Mouse (Mus musculus): Measurements from ENCODE around the gene Hacd2. TPM values are rescaled to one million over a fixed set of nuclear protein-coding genes. Genes with fewer than 3 reads are reported as not detected.

The Hacd2 gene
- polyA plus RNA-seq (2015; fragmentation: Nextera tagmentation; extraction: Ambion mirVana) = 49.1 and 55.2 TPM in 2 replicates

- peak within 1 kb of the TSS; percentile 77 for H3K4me2 ChIP-seq
- peak within 1 kb of the TSS; percentile 88 for H3K9ac ChIP-seq (replicated peaks)
- peaks cover 3% of the 10 kb centered on the region; the same call in 1 of the 2 replicates for H3K36me3 ChIP-seq
- peak within 1 kb of the TSS; percentile 88 for H3K27ac ChIP-seq (replicated peaks)
- under 1% methylated on average over 84 of the region's 97 CpGs for WGBS
- peak; percentile 99 for ATAC-seq (ENCODE audit: low FRiP score)
- H3K4me3 ChIP-seq (replicated peaks) = peak within 1 kb of the TSS; percentile 91
- H3K27me3 ChIP-seq (replicated peaks) = peaks cover 22% of the 10 kb centered on the region
- H3K4me1 ChIP-seq = peaks cover 12% of the 10 kb centered on the region
- H3K9me3 ChIP-seq (replicated peaks) = no peaks in the 10 kb centered on the region
Observed at GRCm38 (mm10) chr16:35022242-35023137, at the start of gene Hacd2. Hacd2 (plus strand) TSS chr16:35022428.

- Histone ChIP-seq H3K9ac (replicated peaks) (no peak overlapping the region), H3K4me2 (no peak overlapping the region), H3K27me3 (replicated peaks) (no peaks in the 10 kb centered on the region), H3K9me3 (replicated peaks) (no peaks in the 10 kb centered on the region), H3K36me3 (no peaks in the 10 kb centered on the region), H3K4me3 (replicated peaks) (no peak overlapping the region), H3K27ac (replicated peaks) (no peak overlapping the region), H3K4me1 (no peaks in the 10 kb centered on the region)
- 90% methylated on average over 12 of the region's 12 CpGs for WGBS
- ATAC-seq (ENCODE audit: low FRiP score) = no peak
Observed at GRCm38 (mm10) chr16:34972471-34972870, 49.8 kb upstream of the Hacd2 start.

GRCm38 (mm10) chr16:34975544-34975943 lies 46.7 kb upstream of the Hacd2 start:
- H3K9me3 ChIP-seq (replicated peaks) = no peaks in the 10 kb centered on the region
- H3K27me3 ChIP-seq (replicated peaks) = no peaks in the 10 kb centered on the region
- H3K4me3 ChIP-seq (replicated peaks) = no peak overlapping the region
- H3K4me1 ChIP-seq = no peaks in the 10 kb centered on the region
- 68% methylated on average over 2 of the region's 2 CpGs for WGBS
- no peak overlapping the region for H3K9ac ChIP-seq (replicated peaks)
- no peak for ATAC-seq (ENCODE audit: low FRiP score)
- no peaks in the 10 kb centered on the region for H3K36me3 ChIP-seq
- no peak overlapping the region for H3K4me2 ChIP-seq
- H3K27ac ChIP-seq (replicated peaks) = no peak overlapping the region

- H3K27me3 ChIP-seq (replicated peaks) = no peaks in the 10 kb centered on the region
- 0 out of 2 replicates have a peak, but pooled peaks cover 5% of the 10 kb centered on the region for H3K4me1 ChIP-seq
- no peaks in the 10 kb centered on the region for H3K36me3 ChIP-seq
- no peaks in the 10 kb centered on the region for H3K9me3 ChIP-seq (replicated peaks)
- WGBS = 81% methylated on average over 13 of the region's 13 CpGs
- no peak for ATAC-seq (ENCODE audit: low FRiP score)
- H3K9ac ChIP-seq (replicated peaks) = no peak overlapping the region
- H3K4me3 ChIP-seq (replicated peaks) = no peak overlapping the region
- no peak overlapping the region for H3K4me2 ChIP-seq
- no peak overlapping the region for H3K27ac ChIP-seq (replicated peaks)
Observed at GRCm38 (mm10) chr16:34976630-34977029, 45.6 kb upstream of the Hacd2 start.

- no peak overlapping the region for H3K9ac ChIP-seq (replicated peaks)
- no peaks in the 10 kb centered on the region for H3K9me3 ChIP-seq (replicated peaks)
- H3K27me3 ChIP-seq (replicated peaks) = no peaks in the 10 kb centered on the region
- 92% methylated on average over 7 of the region's 7 CpGs for WGBS
- H3K36me3 ChIP-seq = no peaks in the 10 kb centered on the region
- no peak overlapping the region for H3K4me3 ChIP-seq (replicated peaks)
- 0 out of 2 replicates have a peak, but pooled peaks cover 5% of the 10 kb centered on the region for H3K4me1 ChIP-seq
- no peak overlapping the region for H3K27ac ChIP-seq (replicated peaks)
- H3K4me2 ChIP-seq = no peak overlapping the region
- ATAC-seq (ENCODE audit: low FRiP score) = no peak
Observed at GRCm38 (mm10) chr16:34978018-34978417, 44.2 kb upstream of the Hacd2 start.

GRCm38 (mm10) chr16:34981009-34981408 lies 41.2 kb upstream of the Hacd2 start:
- Histone ChIP-seq H3K4me1 (0 out of 2 replicates have a peak, but pooled peaks cover 5% of the 10 kb centered on the region), H3K4me2 (no peak overlapping the region), H3K27me3 (replicated peaks) (no peaks in the 10 kb centered on the region), H3K4me3 (replicated peaks) (no peak overlapping the region), H3K9ac (replicated peaks) (no peak overlapping the region), H3K36me3 (no peaks in the 10 kb centered on the region), H3K27ac (replicated peaks) (no peak overlapping the region), H3K9me3 (replicated peaks) (no peaks in the 10 kb centered on the region)
- ATAC-seq (ENCODE audit: low FRiP score) = peak; percentile 41; the same call in 1 of the 2 replicates
- 80% methylated on average over 7 of the region's 7 CpGs for WGBS

GRCm38 (mm10) chr16:34984203-34985030 lies 37.8 kb upstream of the Hacd2 start:
- H3K9ac ChIP-seq (replicated peaks) = no peak overlapping the region
- H3K27ac ChIP-seq (replicated peaks) = no peak overlapping the region
- no peaks in the 10 kb centered on the region for H3K27me3 ChIP-seq (replicated peaks)
- 0 out of 2 replicates have a peak, but pooled peaks cover 5% of the 10 kb centered on the region for H3K4me1 ChIP-seq
- WGBS = 60% methylated on average over 11 of the region's 11 CpGs
- no peak overlapping the region for H3K4me3 ChIP-seq (replicated peaks)
- H3K36me3 ChIP-seq = no peaks in the 10 kb centered on the region
- H3K9me3 ChIP-seq (replicated peaks) = no peaks in the 10 kb centered on the region
- no peak for ATAC-seq (ENCODE audit: low FRiP score)
- no peak overlapping the region for H3K4me2 ChIP-seq

- ATAC-seq (ENCODE audit: low FRiP score) = no peak
- no peaks in the 10 kb centered on the region for H3K36me3 ChIP-seq
- no peaks in the 10 kb centered on the region for H3K27me3 ChIP-seq (replicated peaks)
- H3K4me1 ChIP-seq = 0 out of 2 replicates have a peak, but pooled peaks cover 5% of the 10 kb centered on the region
- no peak overlapping the region for H3K27ac ChIP-seq (replicated peaks)
- H3K4me2 ChIP-seq = no peak overlapping the region
- 89% methylated on average over 2 of the region's 2 CpGs for WGBS
- no peak overlapping the region for H3K9ac ChIP-seq (replicated peaks)
- no peak overlapping the region for H3K4me3 ChIP-seq (replicated peaks)
- no peaks in the 10 kb centered on the region for H3K9me3 ChIP-seq (replicated peaks)
Observed at GRCm38 (mm10) chr16:34985031-34985346, 37.2 kb upstream of the Hacd2 start.

- H3K4me3 ChIP-seq (replicated peaks) = no peak overlapping the region
- H3K4me2 ChIP-seq = no peak overlapping the region
- H3K36me3 ChIP-seq = no peaks in the 10 kb centered on the region
- WGBS = 95% methylated on average over 13 of the region's 13 CpGs
- no peak overlapping the region for H3K9ac ChIP-seq (replicated peaks)
- no peaks in the 10 kb centered on the region for H3K9me3 ChIP-seq (replicated peaks)
- H3K27ac ChIP-seq (replicated peaks) = no peak overlapping the region
- no peaks in the 10 kb centered on the region for H3K27me3 ChIP-seq (replicated peaks)
- no peaks in the 10 kb centered on the region for H3K4me1 ChIP-seq
- no peak for ATAC-seq (ENCODE audit: low FRiP score)
Observed at GRCm38 (mm10) chr16:34986211-34986825, 35.9 kb upstream of the Hacd2 start.

- no peaks in the 10 kb centered on the region for H3K36me3 ChIP-seq
- no peak for ATAC-seq (ENCODE audit: low FRiP score)
- 90% methylated on average over 3 of the region's 3 CpGs for WGBS
- H3K4me3 ChIP-seq (replicated peaks) = no peak overlapping the region
- H3K9ac ChIP-seq (replicated peaks) = no peak overlapping the region
- no peaks in the 10 kb centered on the region for H3K9me3 ChIP-seq (replicated peaks)
- peaks cover 10% of the 10 kb centered on the region; the same call in 1 of the 2 replicates for H3K4me1 ChIP-seq
- H3K27ac ChIP-seq (replicated peaks) = no peak overlapping the region
- H3K4me2 ChIP-seq = no peak overlapping the region
- H3K27me3 ChIP-seq (replicated peaks) = no peaks in the 10 kb centered on the region
Observed at GRCm38 (mm10) chr16:34991365-34991764, 30.9 kb upstream of the Hacd2 start.

GRCm38 (mm10) chr16:34992854-34993253 lies 29.4 kb upstream of the Hacd2 start:
- no peak overlapping the region for H3K4me2 ChIP-seq
- H3K36me3 ChIP-seq = no peaks in the 10 kb centered on the region
- WGBS = 90% methylated on average over 5 of the region's 5 CpGs
- H3K27ac ChIP-seq (replicated peaks) = no peak overlapping the region
- no peak overlapping the region for H3K9ac ChIP-seq (replicated peaks)
- peaks cover 13% of the 10 kb centered on the region for H3K4me1 ChIP-seq
- no peak for ATAC-seq (ENCODE audit: low FRiP score)
- no peaks in the 10 kb centered on the region for H3K27me3 ChIP-seq (replicated peaks)
- no peaks in the 10 kb centered on the region for H3K9me3 ChIP-seq (replicated peaks)
- no peak overlapping the region for H3K4me3 ChIP-seq (replicated peaks)
